Mouse (Mus musculus) cerebellum, postnatal 36 days (tissue): Measurements from ENCODE around the gene Cemip2.
"Not testable (repeated sequence)": the region's sequence is repeated elsewhere in the genome, so short reads cannot be mapped to it uniquely, and the experiment has no call there.

Source experiments
- DNase-seq, 2 experiments: peaks; one replicate each; pipeline ENCODE4 v3.0.0; 2021 to 2022; ENCODE audit warnings: mixed read lengths in 2 of 2

Cemip2 gene

DNA sequence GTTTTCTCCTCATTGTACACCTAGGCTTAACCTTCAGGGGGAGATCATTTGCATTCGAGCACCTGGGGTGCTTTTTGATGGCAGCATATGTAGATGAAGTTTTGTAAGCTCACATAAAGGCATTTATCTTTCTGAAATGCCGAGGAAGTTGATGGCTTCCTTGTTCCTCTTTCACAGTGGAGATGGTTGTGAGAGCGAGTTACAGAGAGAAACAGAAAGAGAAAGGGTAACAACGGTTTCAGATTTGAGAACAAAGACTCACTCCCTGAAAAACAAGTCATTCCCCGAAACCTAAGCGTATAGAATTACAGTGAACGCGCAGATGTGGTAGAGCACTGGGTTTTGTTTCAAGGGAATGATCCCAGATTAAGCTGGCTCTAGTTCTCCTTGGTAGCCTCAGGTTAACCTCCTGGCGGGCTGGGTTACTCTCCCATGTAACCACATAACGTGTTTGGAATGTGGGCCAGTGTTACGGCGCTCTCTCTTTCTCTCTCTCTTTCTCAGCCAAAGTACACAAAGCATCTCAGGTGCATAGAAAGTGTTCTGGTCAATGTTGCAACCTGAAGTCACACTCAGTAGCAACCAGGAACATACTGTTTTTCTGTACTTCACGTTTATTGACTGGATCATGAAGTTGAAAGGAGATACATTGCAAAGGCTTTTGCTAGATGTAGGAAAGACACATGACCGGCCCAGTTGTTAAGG is 40.0 kb downstream of the Cemip2 start:
- DNase-seq = no peak

DNA sequence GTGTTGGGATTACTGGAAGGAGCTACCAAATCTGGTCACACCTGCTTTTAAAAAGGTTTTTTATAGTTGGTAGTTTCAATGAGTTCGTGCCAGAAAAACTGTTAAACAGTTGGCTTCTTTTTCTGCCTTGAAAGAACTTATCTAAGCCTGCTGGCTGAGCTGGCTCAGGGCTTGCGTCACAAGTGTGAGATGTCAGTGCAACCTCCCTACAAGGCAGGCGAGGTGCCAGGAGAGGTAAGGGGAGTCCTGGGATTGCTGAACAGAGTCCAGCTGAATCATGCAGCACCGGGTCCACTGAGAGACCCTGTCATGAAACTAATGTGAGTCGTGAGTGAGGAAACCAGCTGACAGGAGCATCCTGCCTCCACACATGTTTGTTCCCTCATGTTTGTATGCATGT is 41.4 kb downstream of the Cemip2 start:
- no peak for DNase-seq

DNA sequence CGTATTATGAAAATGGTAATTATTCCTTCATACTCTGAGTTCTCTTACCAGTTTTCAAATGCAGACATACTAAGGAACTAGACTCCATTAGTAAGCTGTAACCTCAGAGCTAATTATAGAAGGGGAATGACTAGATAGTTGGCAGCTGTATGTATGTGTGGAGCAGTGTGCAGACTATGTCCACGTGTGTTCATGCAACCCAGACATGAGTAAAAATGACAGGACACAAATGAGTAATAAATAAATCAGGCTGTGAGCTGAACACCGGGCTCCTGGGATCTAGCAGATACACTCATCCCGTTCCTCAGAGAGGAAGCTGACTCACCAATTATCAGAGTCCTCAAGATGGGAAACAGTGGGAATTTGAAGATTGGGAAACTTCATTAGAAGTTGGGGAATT is 42.0 kb downstream of the Cemip2 start:
- DNase-seq = no peak

DNA sequence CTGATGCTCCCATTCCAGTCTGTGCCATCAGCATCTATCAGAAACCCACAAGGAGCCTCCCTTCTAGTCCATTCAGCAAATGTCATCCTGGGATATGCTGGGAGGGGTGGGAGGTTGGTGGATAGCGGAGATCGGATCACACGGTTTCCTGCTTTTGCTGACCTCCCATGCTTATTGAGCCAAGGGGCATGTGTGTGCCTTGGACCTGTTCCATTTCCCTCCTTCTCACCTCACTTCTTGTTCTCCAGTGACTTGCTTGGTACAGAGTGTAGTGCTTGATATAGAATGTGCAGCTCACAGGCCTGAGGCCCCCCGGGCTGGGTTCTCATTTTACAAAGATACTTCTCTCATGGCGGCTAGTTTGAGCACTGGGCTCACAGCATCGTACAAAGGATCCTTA is 43.7 kb downstream of the Cemip2 start:
- no peak for DNase-seq

DNA sequence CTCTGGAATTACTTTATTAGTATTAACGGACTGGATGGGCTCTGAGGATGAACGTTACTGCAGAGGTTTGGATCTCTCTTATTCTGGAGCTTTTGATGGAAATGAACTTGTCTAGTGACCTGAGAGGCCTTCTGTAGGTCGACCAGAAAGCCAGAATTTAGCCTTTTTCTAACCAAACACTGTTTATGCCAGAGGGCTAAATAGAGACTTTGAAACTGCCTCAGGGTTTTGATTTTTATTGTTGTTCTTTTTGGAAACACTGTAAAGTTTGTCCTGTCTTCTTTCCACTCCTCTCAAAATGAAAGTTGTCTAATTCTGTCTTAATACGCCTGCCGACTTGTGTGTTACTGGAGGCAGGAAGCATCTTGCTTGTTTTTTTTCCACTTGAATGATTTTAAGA is 46.0 kb downstream of the Cemip2 start:
- DNase-seq = no peak

DNA sequence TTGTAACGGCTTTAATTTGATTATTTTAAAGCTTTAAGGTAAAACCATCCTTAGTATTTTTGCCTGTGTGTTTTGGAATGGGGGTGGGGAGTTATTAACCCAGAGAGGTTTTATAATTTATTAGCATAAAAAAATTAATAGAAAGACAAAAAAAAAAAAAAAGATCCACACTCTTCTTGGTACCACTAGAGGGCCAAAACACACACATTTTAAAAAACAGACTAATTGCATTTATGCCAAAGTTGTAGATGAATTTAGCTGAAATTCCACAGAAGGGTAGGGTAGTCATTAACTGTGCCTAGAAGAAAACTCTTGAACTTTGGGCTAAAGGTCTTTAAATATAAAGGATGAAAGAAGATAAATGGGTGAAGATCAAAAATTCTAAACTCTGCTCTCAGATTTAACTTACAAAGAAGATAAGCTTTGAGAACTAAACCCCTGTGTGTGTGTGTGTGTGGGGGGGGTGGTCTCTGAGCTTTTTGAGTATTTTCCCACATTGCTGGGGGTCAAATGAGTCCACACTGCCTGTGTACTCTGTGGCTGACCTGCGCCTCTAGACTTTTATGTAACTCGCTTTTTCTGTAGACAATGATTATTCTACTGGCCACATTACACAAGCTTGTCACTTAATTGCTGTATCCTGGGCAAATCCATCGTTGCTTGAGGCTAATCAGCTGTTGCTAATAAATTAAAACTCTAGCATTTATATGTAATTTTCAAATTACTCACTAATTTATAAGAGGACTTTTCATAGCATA is 47.2 kb downstream of the Cemip2 start:
- no peak for DNase-seq

DNA sequence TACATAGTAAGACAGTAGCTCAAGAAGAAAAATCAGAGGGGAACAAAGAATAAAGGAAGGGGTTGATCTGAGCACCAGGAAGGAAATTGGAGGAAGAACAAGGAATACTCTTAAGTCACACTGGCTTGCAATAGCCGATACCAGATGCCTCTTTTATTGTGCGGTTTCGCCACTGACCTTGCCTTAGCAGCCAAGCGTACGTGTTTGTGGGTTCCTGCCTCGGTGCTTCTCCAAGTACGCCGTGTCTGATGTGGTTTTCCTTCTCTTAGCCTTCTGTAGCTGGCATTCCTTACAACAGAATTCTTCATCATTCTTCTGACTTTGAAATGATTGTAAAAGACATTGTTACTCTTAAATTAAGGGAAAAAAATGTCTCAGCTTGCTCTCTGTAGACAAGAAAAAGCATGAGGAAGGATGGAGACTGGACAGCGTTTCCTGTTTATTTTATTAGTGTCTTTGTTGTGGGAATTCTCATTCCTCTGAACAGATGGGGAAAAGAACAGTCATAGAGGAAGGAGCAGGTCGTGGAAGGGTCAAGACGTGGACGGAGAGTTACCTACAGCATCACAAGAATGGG is 55.4 kb downstream of the Cemip2 start:
- DNase-seq = no peak

DNA sequence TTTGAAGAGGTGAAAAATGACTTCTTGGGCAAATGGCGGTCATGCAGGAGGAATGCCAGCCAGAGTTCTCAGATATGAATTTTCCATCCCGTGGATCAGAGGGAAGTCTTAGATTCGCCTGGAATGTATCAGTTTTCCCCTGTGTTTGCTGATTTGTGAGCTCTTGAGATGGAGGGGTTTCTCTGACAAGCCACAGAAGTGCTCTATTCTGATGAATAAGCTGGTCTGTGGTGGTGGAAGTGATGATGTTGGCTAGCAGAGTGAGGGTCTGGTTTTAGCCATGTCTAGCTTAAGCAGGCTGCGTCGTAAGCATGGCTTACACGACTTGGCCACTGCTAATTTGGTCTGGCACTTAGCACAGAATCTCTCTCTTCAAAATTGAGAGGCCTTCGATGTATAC is 56.8 kb downstream of the Cemip2 start:
- no peak for DNase-seq

DNA sequence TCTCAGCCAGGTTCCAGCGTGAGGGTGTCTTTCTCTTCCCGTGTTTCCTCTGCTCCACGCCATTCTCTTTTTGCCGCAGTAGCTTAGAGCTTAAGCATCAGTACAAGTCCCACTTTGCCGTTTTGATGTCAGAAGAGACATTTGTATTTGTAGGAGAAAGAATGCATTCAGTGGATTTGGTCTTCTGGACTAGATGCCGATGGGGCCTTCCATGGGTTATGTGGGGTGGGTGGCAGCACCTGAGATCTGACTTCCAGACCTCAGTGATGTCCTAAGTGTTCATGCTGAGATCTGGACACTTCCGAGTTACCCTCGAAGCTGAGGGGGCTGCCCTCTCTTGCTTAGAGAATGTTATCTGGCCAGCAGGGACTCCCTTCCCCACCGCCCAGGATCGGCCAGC is 72.6 kb downstream of the Cemip2 start:
- DNase-seq = no peak

DNA sequence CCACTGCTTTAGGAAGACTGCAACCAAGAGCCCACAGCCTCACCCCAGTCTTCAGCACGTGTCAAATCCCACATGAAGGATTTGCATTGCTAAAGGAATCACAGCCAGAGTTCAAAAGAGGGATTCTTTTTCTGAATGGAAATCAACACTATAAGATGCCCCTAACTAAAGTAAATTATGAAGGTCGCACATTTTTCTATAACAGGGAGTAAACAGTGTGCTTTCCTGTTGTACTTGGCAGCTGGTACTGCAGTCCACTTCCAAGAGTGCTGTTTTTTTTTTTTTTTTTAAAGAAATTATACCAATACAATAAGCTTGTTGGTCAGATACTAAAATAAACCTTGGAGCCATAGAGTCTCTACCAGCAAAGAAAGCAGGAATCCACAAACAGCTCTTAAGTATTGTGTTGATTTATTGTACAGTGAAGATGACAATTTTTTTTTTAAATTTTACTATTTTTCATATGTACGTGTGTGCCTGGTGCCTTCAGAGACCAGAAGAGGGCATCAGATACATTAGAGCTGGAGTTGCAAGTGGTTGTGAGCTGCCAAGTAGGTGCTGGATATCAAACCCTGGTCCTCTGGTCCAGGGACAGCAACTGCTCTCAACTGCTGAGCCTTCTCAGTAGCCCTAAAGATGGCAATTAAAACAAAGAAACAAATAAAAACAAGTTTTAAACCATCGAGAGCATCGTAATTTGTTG is 76.5 kb downstream of the Cemip2 start:
- no peak for DNase-seq

DNA sequence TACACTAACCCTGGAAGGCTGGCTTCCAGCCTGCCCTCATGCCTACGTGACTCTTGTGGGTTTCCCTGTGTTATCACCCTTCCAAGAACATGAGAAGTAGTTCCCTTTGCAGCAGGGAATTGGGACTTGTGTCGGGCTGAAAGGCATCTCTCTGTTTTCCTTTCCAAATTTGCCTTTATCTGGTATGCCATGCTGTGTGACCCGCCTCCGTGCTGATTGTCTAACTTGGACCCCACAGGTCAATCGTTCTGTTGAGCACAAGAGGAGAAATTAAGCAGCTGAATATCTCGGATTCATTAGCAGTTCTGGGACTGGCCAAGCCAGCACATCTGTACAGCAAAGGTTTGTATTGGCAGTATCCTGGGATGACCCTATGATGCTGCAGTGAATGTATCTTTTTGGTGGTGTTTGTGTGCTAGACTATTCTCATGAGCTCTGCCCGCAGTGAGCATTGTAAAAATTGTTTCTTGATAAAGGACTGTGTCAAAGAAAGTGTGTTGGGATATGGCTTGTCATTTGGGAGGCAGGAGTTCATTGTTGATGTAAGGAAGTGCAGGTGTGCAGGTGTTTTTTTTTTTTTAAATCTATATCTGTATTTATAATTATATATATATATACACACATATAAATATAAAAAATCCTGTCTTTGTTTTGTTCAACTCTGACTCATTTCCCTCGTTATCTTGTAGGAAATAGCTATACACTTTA is 77.4 kb downstream of the Cemip2 start:
- DNase-seq = no peak

DNA sequence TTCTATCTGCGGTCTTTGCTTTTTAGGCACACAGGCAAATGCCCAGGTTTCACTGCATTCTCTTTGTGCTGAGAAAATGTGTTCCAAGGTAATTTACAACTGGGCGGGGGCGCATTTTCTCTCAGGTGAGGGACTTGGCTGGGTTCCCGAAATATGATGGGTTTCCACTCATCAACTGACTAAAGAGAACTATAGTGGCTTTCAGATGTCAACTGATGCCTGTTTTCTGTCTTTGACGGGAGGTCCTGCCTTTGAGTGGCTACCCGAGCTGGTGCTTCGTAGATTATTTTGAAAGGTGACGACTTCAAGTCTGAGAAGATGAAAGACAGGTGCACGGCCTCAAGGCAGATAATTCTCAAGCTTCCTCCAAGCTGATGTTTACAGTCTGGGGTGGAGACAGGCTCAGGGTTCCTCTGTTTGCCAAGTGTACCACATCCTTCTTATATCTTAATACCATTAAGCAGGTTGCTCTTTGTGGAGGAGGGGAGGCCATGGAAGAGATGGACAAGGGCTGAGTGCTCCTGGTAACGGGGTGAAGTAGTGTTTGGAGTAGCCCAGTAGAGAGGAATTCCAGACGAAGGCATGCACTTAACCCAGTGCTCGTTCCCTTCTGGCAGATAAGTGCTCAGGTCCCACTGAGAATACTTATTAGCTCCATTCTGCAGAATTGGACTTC is 80.8 kb downstream of the Cemip2 start:
- no peak for DNase-seq

DNA sequence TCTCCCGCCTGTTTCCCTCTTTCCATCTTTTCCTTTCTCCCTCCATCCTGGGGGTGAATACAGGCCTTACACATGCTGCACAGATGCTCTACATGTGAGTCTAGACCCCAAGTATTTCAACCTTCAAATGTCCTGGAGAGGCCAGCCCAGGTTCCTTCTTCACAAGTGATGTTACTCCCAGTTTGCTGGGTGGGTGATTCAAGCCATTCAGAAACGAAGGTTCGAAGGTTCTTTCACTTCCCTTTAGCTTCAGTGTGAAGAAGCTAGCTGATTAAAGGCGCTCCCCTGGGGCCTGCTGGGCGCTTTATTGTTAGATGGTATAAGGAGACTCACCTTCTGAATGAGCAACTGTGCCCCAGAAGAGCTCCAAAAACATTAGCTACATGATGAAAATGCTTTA is 82.0 kb downstream of the Cemip2 start:
- no peak for DNase-seq

DNA sequence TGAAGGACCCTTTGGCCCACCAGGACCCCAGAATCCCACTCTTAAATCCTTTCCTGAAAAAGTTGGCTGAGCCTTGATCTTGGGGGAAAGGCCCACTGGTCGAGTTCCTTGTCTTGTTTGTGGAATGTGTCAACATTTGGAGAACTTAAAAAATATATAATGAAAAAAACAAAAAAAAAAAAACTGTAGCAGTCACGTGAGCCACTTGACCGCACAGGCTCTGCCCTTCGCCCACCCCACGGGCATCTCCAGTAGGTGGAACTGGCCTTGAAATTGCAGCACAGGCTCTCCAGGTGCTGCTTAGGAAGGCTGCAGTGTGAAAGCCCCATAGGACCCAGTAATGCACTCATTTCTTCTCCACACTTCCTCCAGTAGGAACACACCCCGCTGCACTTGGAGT is 82.8 kb downstream of the Cemip2 start:
- DNase-seq = no peak

DNA sequence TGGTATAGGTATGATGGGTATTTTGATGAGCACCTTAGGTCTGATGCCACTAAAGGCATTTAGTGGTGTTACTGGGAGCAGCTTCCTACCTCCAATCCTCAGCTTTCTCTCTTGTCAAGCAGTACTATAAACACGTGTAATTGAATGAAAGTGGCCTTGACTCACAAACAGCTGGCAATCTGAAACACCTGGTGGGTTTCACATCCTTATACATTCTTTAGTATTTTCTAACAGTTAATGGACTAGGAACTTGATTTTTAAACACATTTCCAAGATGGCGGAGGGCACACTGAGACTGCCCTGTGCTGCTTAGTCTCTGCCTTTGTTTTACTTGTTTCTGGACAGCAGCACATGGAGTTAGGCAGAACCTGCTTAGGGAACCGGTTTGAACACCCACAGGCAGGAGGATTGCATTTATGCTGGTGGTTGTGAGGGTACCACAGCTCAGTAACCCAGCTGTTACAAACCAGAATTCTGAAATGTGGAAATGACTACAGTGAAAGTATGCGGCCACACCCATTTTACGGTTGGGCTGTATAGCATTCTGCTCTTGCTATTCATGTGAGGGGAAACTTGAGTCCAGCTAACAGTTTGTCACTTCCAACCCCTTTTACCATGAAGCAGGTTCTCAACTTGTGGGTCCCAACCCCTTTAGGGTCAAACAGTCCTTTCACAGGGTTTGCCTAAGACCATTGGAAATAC is 84.3 kb downstream of the Cemip2 start:
- DNase-seq = no peak

DNA sequence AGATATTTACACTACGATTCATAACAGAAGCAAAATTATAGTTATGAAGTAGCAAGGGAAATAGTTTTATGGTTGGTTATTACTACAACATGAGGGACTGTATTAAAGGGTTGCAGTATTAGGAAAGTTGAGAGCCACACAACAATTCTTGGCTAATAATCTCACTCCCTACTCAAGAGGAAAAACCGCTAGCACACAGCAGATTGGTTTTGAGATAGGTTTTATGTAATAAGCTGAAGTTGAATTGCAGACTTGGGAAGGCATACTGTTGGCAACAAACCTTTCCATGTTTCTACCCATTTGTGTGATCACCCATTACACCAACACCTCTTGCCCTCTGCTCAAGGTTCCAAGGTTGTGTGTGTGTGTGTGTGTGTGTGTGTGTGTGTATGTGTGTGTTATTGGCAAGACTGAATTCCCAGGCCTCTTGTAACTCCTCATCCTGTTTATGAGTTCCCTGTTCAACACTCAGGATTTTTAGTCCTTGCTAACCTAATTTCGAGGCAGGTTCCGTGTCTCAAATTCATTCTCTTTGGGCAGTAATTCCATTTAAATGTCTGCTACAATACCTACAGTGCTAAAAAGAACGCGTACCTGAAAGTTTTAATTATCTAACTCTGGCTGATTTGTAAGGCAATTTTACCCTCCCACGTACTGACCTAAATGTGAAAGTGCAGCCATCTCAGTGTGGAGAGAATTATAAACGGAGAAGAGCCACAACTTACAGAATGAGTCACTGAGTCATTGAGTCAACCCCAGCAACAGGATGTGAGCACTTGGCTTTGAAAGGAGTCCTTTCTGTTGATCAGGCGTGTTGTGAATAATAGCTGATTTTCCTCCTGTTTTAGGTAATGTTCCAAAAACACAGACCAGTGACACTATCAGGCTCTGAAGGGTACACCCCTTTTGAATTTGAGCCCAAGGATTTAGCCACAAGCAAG is 85.1 kb downstream of the Cemip2 start:
- DNase-seq = no peak

DNA sequence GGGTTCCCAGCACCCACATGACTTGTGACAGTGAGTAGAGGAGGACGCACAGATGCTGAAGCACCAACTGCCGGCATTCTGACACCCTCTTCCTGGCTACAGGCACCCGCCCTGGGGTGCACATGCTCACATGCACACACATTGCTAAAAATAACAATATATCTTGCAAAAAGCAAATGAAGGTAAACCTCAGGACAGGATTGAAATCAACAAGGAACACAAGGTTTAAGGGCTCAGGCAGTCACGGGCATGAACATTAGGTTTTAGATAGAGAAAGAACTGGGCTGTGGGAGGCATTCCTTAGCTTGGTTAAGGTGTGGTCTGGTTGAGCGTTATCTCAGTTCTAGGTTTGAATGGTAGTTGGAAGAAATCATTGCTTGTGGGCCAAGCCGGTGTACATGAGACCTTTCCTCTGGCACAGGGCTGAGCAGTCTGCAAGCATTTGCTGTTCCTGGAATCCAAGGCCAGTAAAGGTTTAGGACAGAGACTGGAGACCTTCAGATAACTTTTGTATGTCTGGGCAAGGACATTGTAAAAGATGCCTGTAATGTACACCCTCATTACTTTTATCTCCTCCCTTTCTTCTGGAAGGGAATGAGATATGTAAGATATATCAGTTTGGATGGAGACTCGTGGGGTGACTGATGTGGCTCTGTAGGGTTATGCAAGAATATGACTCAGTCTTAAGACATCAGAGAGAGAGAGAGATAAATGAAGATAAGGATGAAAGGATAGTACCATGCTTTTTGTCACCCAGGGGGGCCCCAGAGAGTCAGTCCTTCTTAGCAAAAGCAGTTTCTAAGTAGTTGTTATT is 87.3 kb downstream of the Cemip2 start:
- DNase-seq = no peak

DNA sequence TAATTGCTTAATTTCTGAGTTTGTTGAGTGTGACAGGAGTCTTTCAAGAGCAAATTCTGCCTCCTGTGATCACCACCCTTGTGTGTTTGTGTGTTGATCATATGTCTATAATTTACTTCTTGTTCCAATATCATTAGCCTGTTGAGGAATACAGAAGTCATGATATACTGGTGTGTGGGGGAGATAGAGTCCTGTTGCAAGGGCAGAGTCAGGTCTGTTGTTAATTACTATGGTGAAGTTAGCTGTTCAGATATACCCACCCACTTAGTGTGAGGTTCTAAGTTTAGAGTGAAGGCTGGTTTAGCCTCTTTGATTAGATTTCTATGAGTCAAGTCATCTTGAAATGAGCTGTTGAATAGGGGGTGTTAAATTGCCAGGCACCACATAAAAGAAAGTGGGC is 88.0 kb downstream of the Cemip2 start:
- DNase-seq = no peak

DNA sequence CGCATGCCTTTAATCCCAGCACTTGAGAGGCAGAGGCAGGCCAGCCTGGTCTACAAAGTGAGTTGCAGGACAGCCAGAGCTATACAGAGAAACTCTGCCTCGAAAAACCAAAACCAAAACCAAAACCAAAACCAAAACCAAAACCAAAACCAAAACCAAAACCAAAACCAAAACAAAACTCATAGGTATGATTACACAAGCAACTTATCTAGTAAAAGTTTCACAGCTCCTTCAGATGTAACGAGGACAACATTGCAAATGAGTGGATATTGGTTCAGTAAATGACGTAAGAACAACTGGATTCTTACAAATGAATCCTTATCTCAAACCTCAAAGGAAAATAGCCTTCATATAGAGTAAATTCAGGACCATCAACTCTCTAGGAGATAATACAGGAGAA is 88.6 kb downstream of the Cemip2 start:
- not testable (repeated sequence) for DNase-seq

DNA sequence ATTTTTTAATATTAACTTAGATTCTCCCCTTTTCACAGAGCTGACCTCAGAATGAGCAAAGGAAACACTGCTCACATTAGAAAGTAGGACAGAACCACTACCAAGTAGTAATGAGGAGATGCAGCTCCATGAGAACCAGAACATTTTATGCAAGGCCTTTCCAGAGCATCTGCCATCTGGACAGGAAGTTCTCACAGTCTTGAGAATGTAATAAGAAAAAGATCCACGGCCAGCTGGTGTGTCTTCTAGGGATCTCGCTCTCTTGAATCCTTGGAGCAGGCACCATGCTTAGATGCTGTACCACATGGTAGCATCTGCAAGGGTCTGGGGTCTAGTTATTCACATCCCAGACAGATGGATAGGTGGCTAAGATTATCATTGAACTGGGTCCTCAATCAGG is 90.3 kb downstream of the Cemip2 start:
- no peak for DNase-seq
